8 mouse cellular contexts compared by ENCODE assay signal in genomic region chr12:86726120-86726640, GRCm38 (mm10). TPM values are rescaled to one million over a fixed set of nuclear protein-coding genes. Genes with fewer than 3 reads are reported as not detected.
DNase-seq lines count a peak whose midpoint lies in the region; ATAC-seq and TF ChIP-seq lines count a peak whose summit lies in the region.

Gene Angel1, minus strand, starts transcription at chr12:86726460.

- TF ChIP-seq POLR2A in CH12.LX (IDR thresholded peaks at IDR 0.05; ENCODE audit: low read depth, low read length): peak; percentile 78

- dilution Hi-C loops in CH12.LX (cut with MboI; ENCODE audit: extremely low pct_ligation_motif_present, extremely low pct_unique_long_range_greater_than_20kb, low sequenced_read_pairs): no loop called here

- TF ChIP-seq RAD21 in CH12.LX (IDR thresholded peaks at IDR 0.05; ENCODE audit: low read depth, low read length): no peak

- no peak for TF ChIP-seq CTCF in CH12.LX (conservative IDR thresholded peaks at IDR 0.05 in 1 of 2, IDR thresholded peaks at IDR 0.05 in 1 of 2; ENCODE audit: low read depth in 2 of 2, low read length in 2 of 2)

- H3K27ac ChIP-seq in CH12.LX (ENCODE audit: insufficient read depth, low read depth): no peak within 1 kb of the TSS
- H3K27ac ChIP-seq in forebrain, embryonic 11.5 days (ENCODE audit: low read depth, low read length): no peak within 1 kb of the TSS
- peak within 1 kb of the TSS; percentile 58 for H3K27ac ChIP-seq in heart, embryonic 16.5 days (ENCODE audit: low read length)
- no peak within 1 kb of the TSS for H3K27ac ChIP-seq in liver, embryonic 15.5 days (replicated peaks)
- no peak within 1 kb of the TSS for H3K27ac ChIP-seq in neural tube, embryonic 12.5 days

- peak; percentile 97 for DNase-seq in CH12.LX (ENCODE audit: extremely low read depth)
- peak; percentile 94 for DNase-seq in c-Kit-positive CD71-positive TER-119-negative erythroid progenitor cells, embryonic 14.5 days (ENCODE audit: low read depth)
- DNase-seq in forebrain, embryonic 11.5 days (ENCODE audit: low spot score): peak; percentile 98
- DNase-seq in kidney, postnatal 36 days: peak; percentile 98 to 99
- DNase-seq in telencephalon, adult 2 months (ENCODE audit: low read depth, low spot score): peak; percentile 90

- WGBS in forebrain, embryonic 11.5 days: under 1% methylated on average over 44 of the region's 44 CpGs
- under 1% methylated on average over 44 of the region's 44 CpGs for WGBS in heart, embryonic 16.5 days
- WGBS in liver, embryonic 15.5 days (ENCODE audit: insufficient replicate concordance): under 1% methylated on average over 44 of the region's 44 CpGs
- WGBS in neural tube, embryonic 12.5 days: under 1% methylated on average over 44 of the region's 44 CpGs

- H3K9ac ChIP-seq in CH12.LX (ENCODE audit: insufficient read depth, low read depth): peak within 1 kb of the TSS; percentile 38
- H3K9ac ChIP-seq in forebrain, embryonic 11.5 days (ENCODE audit: low read length): peak within 1 kb of the TSS; percentile 73
- peak within 1 kb of the TSS; percentile 77 for H3K9ac ChIP-seq in heart, embryonic 16.5 days (ENCODE audit: low read length)
- peak within 1 kb of the TSS; percentile 54 for H3K9ac ChIP-seq in liver, embryonic 15.5 days
- peak within 1 kb of the TSS; percentile 73 for H3K9ac ChIP-seq in neural tube, embryonic 12.5 days

- peak; percentile 99 for ATAC-seq in forebrain, embryonic 11.5 days (replicated peaks; ENCODE audit: low FRiP score)
- ATAC-seq in heart, embryonic 16.5 days (replicated peaks; ENCODE audit: extremely low read depth, insufficient read depth, low FRiP score): peak; percentile 100
- peak; percentile 97 for ATAC-seq in liver, embryonic 15.5 days (ENCODE audit: insufficient read depth)
- peak; percentile 98 for ATAC-seq in neural tube, embryonic 12.5 days (ENCODE audit: low FRiP score, low read depth)

- H3K36me3 ChIP-seq in CH12.LX (replicated peaks in 1 of 2; ENCODE audit: control insufficient read depth in 1 of 2, insufficient read depth in 1 of 2, low read length in 1 of 2): peaks cover 0 to 15% of the 10 kb centered on the region in 2 experiments
- no peaks in the 10 kb centered on the region for H3K36me3 ChIP-seq in forebrain, embryonic 11.5 days (ENCODE audit: control insufficient read depth, insufficient read depth, low read length)
- no peaks in the 10 kb centered on the region for H3K36me3 ChIP-seq in heart, embryonic 16.5 days (ENCODE audit: control insufficient read depth, insufficient read depth)
- H3K36me3 ChIP-seq in liver, embryonic 15.5 days (replicated peaks): no peaks in the 10 kb centered on the region
- H3K36me3 ChIP-seq in neural tube, embryonic 12.5 days: peaks cover 2% of the 10 kb centered on the region; the same call in 1 of the 2 replicates

- H3K4me3 ChIP-seq in CH12.LX (replicated peaks in 1 of 3; ENCODE audit: low read depth in 2 of 3, low read length in 2 of 3, poor library complexity in 1 of 3): peak within 1 kb of the TSS; percentile 55 to 76 (median 73)
- H3K4me3 ChIP-seq in forebrain, embryonic 11.5 days (ENCODE audit: low read depth, low read length): peak within 1 kb of the TSS; percentile 72
- H3K4me3 ChIP-seq in heart, embryonic 16.5 days (ENCODE audit: low read length): peak within 1 kb of the TSS; percentile 72
- H3K4me3 ChIP-seq in liver, embryonic 15.5 days (replicated peaks): peak within 1 kb of the TSS; percentile 66
- H3K4me3 ChIP-seq in neural tube, embryonic 12.5 days: peak within 1 kb of the TSS; percentile 74

- H3K4me1 ChIP-seq in CH12.LX (ENCODE audit: control insufficient read depth in 1 of 2, insufficient read depth in 2 of 2): peaks cover 3 to 10% of the 10 kb centered on the region in 2 experiments; a peak in 3 of 4 replicates
- 0 out of 2 replicates have a peak, but pooled peaks cover 3% of the 10 kb centered on the region for H3K4me1 ChIP-seq in forebrain, embryonic 11.5 days (replicated peaks; ENCODE audit: control insufficient read depth, insufficient read depth, low read length)
- peaks cover 16% of the 10 kb centered on the region for H3K4me1 ChIP-seq in heart, embryonic 16.5 days (ENCODE audit: control insufficient read depth, insufficient read depth, low read length)
- peaks cover 10% of the 10 kb centered on the region for H3K4me1 ChIP-seq in liver, embryonic 15.5 days (replicated peaks)
- H3K4me1 ChIP-seq in neural tube, embryonic 12.5 days: peaks cover 6% of the 10 kb centered on the region; the same call in 1 of the 2 replicates

- no peaks in the 10 kb centered on the region for H3K9me3 ChIP-seq in CH12.LX (replicated peaks; ENCODE audit: low read length)
- H3K9me3 ChIP-seq in forebrain, embryonic 11.5 days (ENCODE audit: control insufficient read depth, low read length): no peaks in the 10 kb centered on the region
- no peaks in the 10 kb centered on the region for H3K9me3 ChIP-seq in heart, embryonic 16.5 days (replicated peaks; ENCODE audit: control insufficient read depth, low read length)
- H3K9me3 ChIP-seq in liver, embryonic 15.5 days (replicated peaks): no peaks in the 10 kb centered on the region
- no peaks in the 10 kb centered on the region for H3K9me3 ChIP-seq in neural tube, embryonic 12.5 days

- H3K27me3 ChIP-seq in CH12.LX (replicated peaks): peaks cover 3% of the 10 kb centered on the region
- H3K27me3 ChIP-seq in forebrain, embryonic 11.5 days (ENCODE audit: control insufficient read depth, insufficient read depth, low read length): no peaks in the 10 kb centered on the region
- H3K27me3 ChIP-seq in heart, embryonic 16.5 days (ENCODE audit: control insufficient read depth, insufficient read depth, low read length): no peaks in the 10 kb centered on the region
- peaks cover 9% of the 10 kb centered on the region; the same call in 1 of the 2 replicates for H3K27me3 ChIP-seq in liver, embryonic 15.5 days
- H3K27me3 ChIP-seq in neural tube, embryonic 12.5 days (replicated peaks): no peaks in the 10 kb centered on the region

- in situ Hi-C loops in CH12.LX (cut with MboI; ENCODE audit: low pct_ligation_motif_present, low pct_unique_long_range_greater_than_20kb, low sequenced_read_pairs): no loop called here

- no peaks in the 10 kb centered on the region for H3K79me2 ChIP-seq in CH12.LX (replicated peaks; ENCODE audit: control insufficient read depth, extremely low read depth, insufficient read depth, poor library complexity, severe bottlenecking)

- no peak for TF ChIP-seq EP300 in CH12.LX (IDR thresholded peaks at IDR 0.05; ENCODE audit: low read length)

- peak within 1 kb of the TSS; percentile 86 for H3K4me2 ChIP-seq in CH12.LX (ENCODE audit: insufficient read depth, low read depth, poor library complexity, severe bottlenecking)
- peak within 1 kb of the TSS; percentile 90 for H3K4me2 ChIP-seq in forebrain, embryonic 11.5 days (ENCODE audit: low read depth, low read length, severe bottlenecking)
- peak within 1 kb of the TSS; percentile 61 for H3K4me2 ChIP-seq in heart, embryonic 16.5 days (ENCODE audit: low read depth, low read length)
- H3K4me2 ChIP-seq in liver, embryonic 15.5 days: peak within 1 kb of the TSS; percentile 98
- H3K4me2 ChIP-seq in neural tube, embryonic 12.5 days (replicated peaks): peak within 1 kb of the TSS; percentile 93

TF ChIP-seq in CH12.LX, 34 proteins besides CTCF, POLR2A, EP300 and RAD21 (continues in another document):
- TF ChIP-seq ZC3H11A (IDR thresholded peaks at IDR 0.05; ENCODE audit: low read depth, low read length) (no peak), ZMIZ1 (IDR thresholded peaks at IDR 0.05; ENCODE audit: low read depth, low read length) (peak; percentile 87), ELF1 (IDR thresholded peaks at IDR 0.05; ENCODE audit: low read depth, low read length) (peak; percentile 83), MYC (IDR thresholded peaks at IDR 0.05; ENCODE audit: low read depth, low read length) (peak; percentile 48; the same call in 1 of the 2 replicates), MXI1 (IDR thresholded peaks at IDR 0.05; ENCODE audit: low read depth, low read length) (peak; percentile 87), KAT2A (IDR thresholded peaks at IDR 0.05; ENCODE audit: insufficient replicate concordance, low read length) (no peak), TBP (conservative IDR thresholded peaks at IDR 0.05; ENCODE audit: low read depth, low read length) (no peak), IRF4 (IDR thresholded peaks at IDR 0.05; ENCODE audit: low read depth, low read length) (peak; percentile 56; the same call in 1 of the 2 replicates), BHLHE40 (IDR thresholded peaks at IDR 0.05; ENCODE audit: low read depth, low read length) (0 out of 2 replicates have a peak, but pooled peaks have one; percentile 40), ETS1 (conservative IDR thresholded peaks at IDR 0.05; ENCODE audit: low read depth, low read length) (no peak), MAZ (IDR thresholded peaks at IDR 0.05; ENCODE audit: low read depth, low read length) (peak; percentile 100), HCFC1 (IDR thresholded peaks at IDR 0.05; ENCODE audit: low read depth, low read length) (peak; percentile 79), ZNF384 (IDR thresholded peaks at IDR 0.05; ENCODE audit: low read depth, low read length) (peak; percentile 31; the same call in 1 of the 2 replicates), SIN3A (IDR thresholded peaks at IDR 0.05; ENCODE audit: low read length) (peak; percentile 58; the same call in 1 of the 2 replicates), JUN (IDR thresholded peaks at IDR 0.05; ENCODE audit: insufficient read depth, low read depth, low read length) (no peak), MEF2A (IDR thresholded peaks at IDR 0.05; ENCODE audit: borderline replicate concordance, low read depth, low read length) (peak; percentile 72), TCF12 (IDR thresholded peaks at IDR 0.05; ENCODE audit: low read depth, low read length) (peak; percentile 64), NELFE (IDR thresholded peaks at IDR 0.05; ENCODE audit: low read depth, low read length) (peak; percentile 75), USF2 (conservative IDR thresholded peaks at IDR 0.05; ENCODE audit: low read depth, low read length) (no peak), GABPA (IDR thresholded peaks at IDR 0.05; ENCODE audit: insufficient replicate concordance, low read depth, low read length) (no peak), MAX (IDR thresholded peaks at IDR 0.05; ENCODE audit: low read length) (0 out of 2 replicates have a peak, but pooled peaks have one; percentile 60), UBTF (IDR thresholded peaks at IDR 0.05; ENCODE audit: low read depth, low read length) (no peak)

RNA-seq across cellular contexts. Expression of gene Angel1, which starts in this region (rescaled TPM):
- total RNA-seq in CH12.LX (2012; rRNA removed) (2.8 and 2.9 TPM in 2 replicates), CH12.LX (2014; rRNA removed) (0.96 and 1.0 TPM in 2 replicates)
- polyA plus RNA-seq in CH12.LX (2012; ENCODE audit: insufficient read length, low read depth): 6.8 and 9.3 TPM in 2 replicates
- 14.9 and 15.7 TPM in 2 replicates for polyA plus RNA-seq in forebrain, embryonic 11.5 days (2014; fragmentation: Nextera tagmentation; extraction: Ambion mirVana)
- 7.9 and 9.4 TPM in 2 replicates for polyA plus RNA-seq in heart, embryonic 16.5 days (2015; fragmentation: Nextera tagmentation; extraction: Ambion mirVana)
- 1.0 and 1.2 TPM in 2 replicates for polyA plus RNA-seq in liver, embryonic 15.5 days (2015; fragmentation: Nextera tagmentation; extraction: Ambion mirVana)
- polyA plus RNA-seq in neural tube, embryonic 12.5 days (2016; fragmentation: Nextera tagmentation; extraction: Ambion mirVana): 15.6 and 18.1 TPM in 2 replicates
